Comparison of ENCODE assay signal across 19 mouse cellular contexts in genomic region chr17:29071820-29072219, GRCm38 (mm10). TPM values are rescaled to one million over a fixed set of nuclear protein-coding genes. Genes with fewer than 3 reads are reported as not detected.
"Had no signal": no experiment of that assay in that cellular context is flagged by ENCODE, and none has a peak within 500 bp of the region (broad histone marks: within the 10 kb centered on the region; RNA-seq: fewer than 3 reads in every experiment).

No protein-coding gene starts in this region.

- H3K4me3 ChIP-seq: left cerebral cortex, adult 2 months; liver, embryonic 13.5 days; midbrain, embryonic 10.5 days; neural tube, embryonic 13.5 days had no signal

- H3K9me3 ChIP-seq: liver, embryonic 13.5 days; midbrain, embryonic 10.5 days; neural tube, embryonic 13.5 days had no signal

- DNase-seq: kidney, adult 18-20 months; kidney, adult 9 months; kidney, postnatal 10 days; kidney, postnatal 36 days; layer of hippocampus, postnatal 36 days; liver, embryonic 13.5 days; lung, adult 2 months; lung, postnatal 14 days; lung, postnatal 4 days; midbrain, embryonic 14.5 days; thymus, adult 2 months; thymus, postnatal 14 days; thymus, postnatal 4 days had no signal

- H3K27me3 ChIP-seq: neural tube, embryonic 13.5 days had no signal

- H3K9ac ChIP-seq: liver, embryonic 13.5 days; neural tube, embryonic 13.5 days had no signal

- H3K27ac ChIP-seq: left cerebral cortex, adult 2 months; liver, embryonic 13.5 days; neural tube, embryonic 13.5 days; stomach, postnatal 0 days had no signal

- H3K4me2 ChIP-seq: liver, embryonic 13.5 days; neural tube, embryonic 13.5 days had no signal

- H3K36me3 ChIP-seq: liver, embryonic 13.5 days; midbrain, embryonic 10.5 days; neural tube, embryonic 13.5 days had no signal

RNA-seq across cellular contexts. Expression of gene Rab44, which starts 42.1 kb away (rescaled TPM):
- total RNA-seq: layer of hippocampus, postnatal 36 days; liver, adult 2 months had no signal
- polyA plus RNA-seq: limb, embryonic 11.5 days had no signal
